Mouse (Mus musculus) adrenal gland (tissue): ENCODE measurements around the gene Dkkl1.
"Not testable (repeated sequence)": the region's sequence is repeated elsewhere in the genome, so short reads cannot be mapped to it uniquely, and the experiment has no call there.

Experiments used
- intact Hi-C: fragments of 180-260 bp; cut with DNase I; formaldehyde crosslinking; loops from one replicate; pipeline ENCODE4 v1.15.1; 2025

Gene Dkkl1

DNA sequence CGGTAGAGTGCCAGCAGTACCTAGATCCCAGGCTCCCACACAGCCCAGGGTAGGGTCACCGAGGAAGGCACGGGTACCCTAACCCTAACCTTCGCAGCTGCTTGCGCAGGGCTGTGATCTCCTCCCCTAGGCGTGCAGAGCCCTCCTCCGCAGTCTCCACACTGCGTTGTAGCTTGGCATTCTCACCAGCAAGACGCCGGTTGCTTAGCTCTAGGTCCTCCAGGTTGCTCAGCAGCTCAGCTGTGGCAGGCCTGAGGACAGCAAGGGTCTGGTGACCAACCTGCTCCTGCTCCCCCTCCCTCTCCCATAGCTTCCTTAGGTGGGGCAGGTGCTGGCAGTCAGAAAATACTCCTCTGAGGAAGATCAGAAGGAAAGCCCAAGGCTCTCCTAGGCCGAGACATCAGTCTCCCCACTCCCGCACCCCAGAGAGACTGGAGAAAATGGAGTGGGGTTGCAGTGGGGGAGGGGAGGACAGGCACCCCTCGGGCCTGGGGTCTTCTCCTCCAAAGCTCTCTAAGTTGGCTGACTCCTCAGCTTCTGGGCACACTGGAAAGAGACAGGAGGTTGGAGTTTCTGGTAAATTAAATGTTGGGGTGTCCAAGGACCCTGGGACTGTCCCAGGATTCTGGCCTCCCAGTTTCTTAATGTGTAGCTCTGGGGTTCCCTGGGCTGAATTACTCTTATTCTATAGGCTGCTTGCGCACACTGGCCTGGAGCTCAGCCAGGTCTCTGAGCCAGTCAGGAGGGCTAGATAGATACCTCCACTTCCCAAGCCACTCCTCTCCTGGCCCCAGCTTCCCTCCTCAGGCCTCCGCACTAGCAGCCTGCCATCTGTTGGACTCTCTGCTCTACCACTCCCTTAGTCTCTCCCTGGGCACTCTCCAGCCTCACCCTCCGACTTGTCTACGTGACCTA, 17.8 kb downstream of the Dkkl1 start:
- intact Hi-C loops: no loop called here

DNA sequence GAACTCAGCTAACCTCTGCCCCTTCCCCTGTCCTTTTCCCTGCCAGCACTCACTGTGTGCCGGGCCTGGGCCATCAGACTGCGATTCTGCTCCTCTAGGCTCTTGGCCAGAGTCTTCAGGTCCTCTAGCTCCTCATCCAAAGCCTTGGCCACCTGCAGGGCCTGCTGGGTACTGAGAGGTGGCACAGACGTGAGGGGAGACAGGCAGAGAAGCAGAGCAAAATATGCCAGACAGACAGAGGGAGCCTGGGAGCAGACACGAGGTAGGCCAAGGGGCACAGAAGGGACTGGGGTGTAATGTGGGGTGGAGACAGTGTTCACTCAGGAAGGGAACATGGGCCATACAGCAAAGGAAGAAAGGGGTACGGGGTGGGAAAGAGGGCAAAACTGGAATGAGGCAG, 18.5 kb downstream of the Dkkl1 start:
- intact Hi-C loops: no loop called here

GRCm38 (mm10) chr7:45192585-45193310, 19.2 kb downstream of the Dkkl1 start:
- intact Hi-C loops: no loop called here

DNA sequence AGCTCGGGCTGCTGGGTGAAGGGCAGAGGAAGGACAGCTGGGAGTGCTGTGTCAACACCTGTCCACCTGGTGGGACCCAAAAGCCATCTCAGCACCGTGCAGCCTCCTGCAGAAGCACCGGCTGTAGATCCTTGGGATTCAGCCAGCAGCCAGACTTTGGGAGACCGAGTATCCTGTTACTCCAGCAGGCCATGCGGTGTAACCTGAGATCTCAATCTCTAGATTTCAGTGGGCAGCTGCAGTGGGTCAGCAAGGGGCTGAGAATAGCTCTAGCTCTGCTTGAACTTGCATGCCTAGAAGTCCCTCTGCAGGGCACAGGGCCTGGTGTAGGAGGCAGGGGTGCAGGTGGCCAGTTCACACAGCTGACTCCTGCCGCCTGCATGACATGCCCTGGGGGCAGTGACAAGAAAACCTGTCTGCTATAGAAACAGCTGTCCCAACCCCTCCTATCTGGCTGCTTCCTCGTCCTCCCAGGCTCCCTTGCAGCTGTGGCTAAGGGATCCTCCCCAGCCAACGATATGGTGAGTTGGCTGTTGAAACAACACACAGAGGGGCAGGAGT, 20.1 kb downstream of the Dkkl1 start:
- intact Hi-C loops: no loop called here

- intact Hi-C loops: no loop called here
Measured at GRCm38 (mm10) chr7:45191161-45191560, 20.8 kb downstream of the Dkkl1 start.

GRCm38 (mm10) chr7:45190186-45190585, 21.8 kb downstream of the Dkkl1 start:
- intact Hi-C loops: no loop called here

GRCm38 (mm10) chr7:45189600-45189999, 22.3 kb downstream of the Dkkl1 start:
- intact Hi-C loops: no loop called here

DNA sequence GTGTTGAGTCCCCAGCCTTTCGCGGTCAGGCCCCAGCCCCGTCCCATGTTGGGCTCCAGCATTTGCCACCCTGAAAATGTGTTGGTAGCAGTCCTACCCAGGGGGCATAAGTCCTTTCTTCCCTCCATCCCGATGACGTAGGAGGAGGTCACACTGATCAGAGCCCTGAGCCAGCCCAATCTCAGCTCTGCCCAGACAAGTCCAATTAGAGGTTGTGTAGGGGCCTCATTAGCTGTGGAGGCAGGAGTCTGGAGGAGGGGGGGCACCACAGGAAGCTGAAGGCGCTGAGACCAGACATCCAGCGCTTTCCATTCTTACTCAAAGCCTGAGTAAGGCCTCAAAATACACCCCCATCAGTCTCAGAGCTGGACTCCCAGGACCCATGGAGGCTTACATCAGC, 26.0 kb downstream of the Dkkl1 start:
- intact Hi-C loops: no loop called here

- intact Hi-C loops: no loop called here
Measured at GRCm38 (mm10) chr7:45183672-45184071, 28.3 kb downstream of the Dkkl1 start.

GRCm38 (mm10) chr7:45182606-45183005, 29.3 kb downstream of the Dkkl1 start:
- intact Hi-C loops: no loop called here

DNA sequence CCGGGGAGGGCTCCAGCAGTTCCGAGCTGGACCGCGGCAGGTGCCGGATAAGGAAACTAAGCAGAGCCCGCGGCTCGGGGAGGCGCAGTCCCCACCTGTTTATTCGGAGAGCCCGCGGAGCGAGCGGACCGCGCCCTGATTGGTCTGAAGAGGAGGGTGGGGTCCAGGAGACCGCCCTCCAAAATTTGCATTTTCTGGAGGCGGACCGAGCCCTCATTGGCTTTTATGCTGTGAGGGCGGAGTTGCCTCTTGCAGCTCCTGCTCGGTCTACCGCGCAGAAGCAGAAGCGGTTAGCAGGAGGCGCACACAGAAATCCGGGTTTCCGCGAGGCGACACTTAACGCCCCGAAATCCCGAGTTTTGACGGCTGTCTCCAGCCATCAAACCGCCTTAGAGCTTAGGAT, 29.7 kb downstream of the Dkkl1 start:
- intact Hi-C loops: no loop called here

DNA sequence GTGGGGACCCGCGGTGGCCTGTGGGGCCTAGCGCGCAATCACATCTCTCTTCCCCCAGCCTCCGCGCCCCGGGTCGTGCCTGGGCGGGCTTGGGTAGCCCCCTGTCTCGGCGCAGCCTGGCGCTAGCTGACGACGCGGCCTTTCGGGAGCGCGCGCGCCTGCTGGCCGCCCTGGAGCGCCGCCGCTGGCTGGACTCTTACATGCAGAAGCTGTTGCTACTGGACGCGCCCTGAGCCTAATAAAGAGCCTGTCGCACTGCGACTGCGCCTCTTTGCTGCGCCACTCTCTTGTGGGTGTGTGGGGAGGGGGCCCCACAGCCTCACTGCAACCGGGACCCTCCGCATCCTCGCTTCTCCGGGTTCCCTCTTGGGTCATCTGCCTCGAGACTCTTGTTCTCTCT, 30.4 kb downstream of the Dkkl1 start:
- intact Hi-C loops: no loop called here

- intact Hi-C loops: no loop called here
Measured at GRCm38 (mm10) chr7:45180896-45181477, 31.0 kb downstream of the Dkkl1 start, which contains the start of gene Pth2. Pth2 (plus strand) TSS chr7:45180995.

GRCm38 (mm10) chr7:45179469-45179868, 32.5 kb downstream of the Dkkl1 start, which contains the start of gene Gfy:
Gfy (minus strand) TSS chr7:45179569.
- intact Hi-C loops: no loop called here

DNA sequence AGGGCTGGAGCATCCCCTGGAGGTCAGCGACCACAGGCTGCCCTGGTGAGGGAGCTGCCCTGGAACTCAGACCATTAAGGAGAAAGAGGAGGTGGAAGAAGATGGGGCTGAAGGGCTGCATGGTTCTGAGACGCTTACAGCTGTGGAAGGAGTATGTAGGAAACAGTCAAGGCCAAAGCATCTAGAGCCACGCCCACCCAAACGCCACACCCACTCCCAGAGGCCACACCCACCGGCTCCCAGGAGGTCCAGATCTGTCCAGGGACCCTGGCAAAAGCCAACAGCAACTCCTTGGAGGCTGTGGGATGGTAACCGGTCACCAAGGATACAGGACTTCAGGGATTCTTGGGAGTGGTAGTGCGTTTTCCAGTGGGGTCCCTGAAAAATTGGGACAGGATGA, 33.4 kb downstream of the Dkkl1 start:
- intact Hi-C loops: no loop called here

DNA sequence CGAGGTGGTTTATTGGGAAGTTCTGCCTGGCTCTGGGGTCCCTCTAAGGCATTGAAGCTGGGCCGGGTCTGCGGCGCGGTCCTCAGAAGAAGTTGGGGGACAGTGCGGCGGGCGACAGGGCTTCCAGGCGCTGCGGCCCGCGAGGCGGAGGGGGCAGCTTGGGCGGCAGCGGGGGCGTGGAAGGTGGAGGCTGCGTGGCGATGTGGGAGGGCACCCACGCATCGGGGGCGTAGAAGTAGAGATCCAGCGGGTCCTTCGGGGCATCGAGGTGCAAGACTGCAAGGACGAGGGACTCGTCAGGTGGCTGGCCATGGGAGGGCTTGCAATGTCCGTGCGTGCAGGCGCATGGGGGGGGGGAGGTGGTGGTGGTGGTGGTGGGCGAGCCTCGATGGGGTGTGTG, 35.6 kb downstream of the Dkkl1 start:
- intact Hi-C loops: no loop called here

GRCm38 (mm10) chr7:45175929-45176328, 36.0 kb downstream of the Dkkl1 start:
- intact Hi-C loops: no loop called here

DNA sequence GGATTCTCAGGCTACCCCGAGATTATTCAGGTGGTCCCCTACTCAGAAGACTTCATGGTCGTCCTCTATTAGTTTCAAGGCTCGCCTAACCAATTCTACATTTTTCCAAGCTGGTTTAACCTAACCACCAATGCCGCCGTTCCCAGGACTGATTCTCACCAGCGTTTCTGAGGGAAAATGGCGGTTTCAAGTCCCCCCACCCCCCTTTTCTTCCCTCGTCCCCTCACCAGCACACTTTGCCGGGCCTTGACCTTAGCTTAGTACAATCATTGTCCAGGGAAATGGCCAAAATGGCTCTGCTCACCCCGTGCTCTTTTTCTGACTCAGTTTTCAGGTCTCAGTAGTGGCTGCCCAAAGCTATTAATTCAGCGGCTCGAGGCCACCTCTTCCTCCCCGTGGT, 36.5 kb downstream of the Dkkl1 start:
- intact Hi-C loops: no loop called here

- intact Hi-C loops: no loop called here
Measured at GRCm38 (mm10) chr7:45174567-45175280, 37.2 kb downstream of the Dkkl1 start.

GRCm38 (mm10) chr7:45173772-45174171, 38.2 kb downstream of the Dkkl1 start:
- intact Hi-C loops: not testable (repeated sequence)

DNA sequence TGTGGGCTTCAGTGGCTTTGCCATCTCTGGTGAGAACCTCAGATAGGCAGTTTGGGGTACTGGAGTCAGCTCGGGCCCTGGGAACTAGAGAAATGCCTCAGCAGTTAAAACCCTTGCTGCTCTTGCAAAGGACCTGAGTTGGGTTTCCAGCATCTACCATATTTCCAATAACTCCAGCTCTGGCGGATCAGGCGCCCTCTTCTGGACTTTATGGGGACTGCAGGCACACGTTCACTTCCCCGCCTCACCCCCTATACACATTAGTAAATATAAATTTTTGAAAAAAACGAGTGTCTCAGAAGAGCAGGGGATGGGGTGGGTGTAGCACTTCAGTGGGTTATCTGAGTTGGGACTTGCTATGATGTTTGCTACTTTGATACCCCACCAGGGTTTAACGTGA, 39.0 kb downstream of the Dkkl1 start:
- intact Hi-C loops: no loop called here
